Mouse (Mus musculus) heart, postnatal 0 days (tissue): Measurements from ENCODE around the gene Gimap3. TPM values are rescaled to one million over a fixed set of nuclear protein-coding genes. Genes with fewer than 3 reads are reported as not detected.

ENCODE experiments used
- ATAC-seq: fragments of 200-750 bp; cut with Nextera tagmentation; 2 replicates; pipeline ENCODE4 v1.8.0; 2017; ENCODE audit warnings: low read depth, moderate number of reproducible peaks, moderate library complexity; ENCODE audit not compliant: insufficient read depth
- DNase-seq: peaks from one replicate; pipeline ENCODE4 v3.0.0-alpha.2; 2016; ENCODE audit warnings: low spot score
- H3K27ac ChIP-seq: fragments of 300-500 bp; sonication (generic); 2 replicates; pipeline ENCODE4 v1.5.1; 2014; ENCODE audit warnings: low read depth, mild to moderate bottlenecking
- H3K27me3 ChIP-seq: fragments of 300-500 bp; sonication (generic); 2 replicates; pipeline ENCODE4 v1.6.1; 2014; ENCODE audit warnings: low read length, mixed read lengths; ENCODE audit not compliant: control insufficient read depth, insufficient read depth
- H3K36me3 ChIP-seq: fragments of 300-500 bp; sonication (generic); replicated peaks from 2 replicates; pipeline ENCODE4 v1.6.1; 2014; ENCODE audit warnings: low read length, mixed read lengths; ENCODE audit not compliant: control insufficient read depth, insufficient read depth
- H3K4me1 ChIP-seq: fragments of 300-500 bp; sonication (generic); 2 replicates; pipeline ENCODE4 v1.6.1; 2014; ENCODE audit warnings: antibody characterized with exemption; ENCODE audit not compliant: control insufficient read depth, insufficient read depth
- H3K4me2 ChIP-seq: fragments of 300-500 bp; sonication (generic); 2 replicates; pipeline ENCODE4 v1.6.1; 2014; ENCODE audit warnings: low read depth, mild to moderate bottlenecking, low read length, moderate library complexity
- H3K4me3 ChIP-seq: fragments of 300-500 bp; sonication (generic); 2 replicates; pipeline ENCODE4 v1.5.1; 2014; ENCODE audit warnings: low read depth, low read length
- H3K9ac ChIP-seq: fragments of 300-500 bp; sonication (generic); replicated peaks from 2 replicates; pipeline ENCODE4 v1.6.1; 2014; ENCODE audit warnings: low read depth, low read length, mixed read lengths
- H3K9me3 ChIP-seq: fragments of 300-500 bp; sonication (generic); replicated peaks from 2 replicates; pipeline ENCODE4 v1.6.1; 2016; ENCODE audit warnings: low read length; ENCODE audit not compliant: control insufficient read depth
- CTCF ChIP-seq: IDR thresholded peaks from 2 replicates; pipeline ENCODE4 v1.5.1; 2016; ENCODE audit warnings: antibody characterized with exemption, control low read depth, low read depth
- EP300 ChIP-seq: IDR thresholded peaks from 2 replicates; pipeline ENCODE4 v1.6.1; 2016; ENCODE audit warnings: antibody characterized with exemption, low read depth
- WGBS: fragments of 180-500 bp; shearing (Covaris S2); extraction: QIAGEN DNeasy Blood & Tissue Kit; methylation state at CpG from one replicate; pipeline ENCODE4 v1.1.7; 2014; 5-methylcytosine and 5-hydroxymethylcytosine counted together
- polyA plus RNA-seq: library from polyadenylated mRNA; unstranded; fragments of >200 nt; fragmentation: Nextera tagmentation; extraction: Ambion mirVana; gene quantifications from 2 replicates; pipeline ENCODE4 v1.2.1, GENCODE M21; 2015
- total RNA-seq: library from RNA; depleted of rRNA; stranded (reverse); fragments of >200 nt; gene quantifications from 2 replicates; pipeline ENCODE4 v1.2.3, GENCODE M21; 2014; ENCODE audit warnings: low replicate concordance; rRNA removed

Gimap3 gene
- total and polyA plus RNA-seq, 2 experiments from 2014 or later, result not detected

DNA sequence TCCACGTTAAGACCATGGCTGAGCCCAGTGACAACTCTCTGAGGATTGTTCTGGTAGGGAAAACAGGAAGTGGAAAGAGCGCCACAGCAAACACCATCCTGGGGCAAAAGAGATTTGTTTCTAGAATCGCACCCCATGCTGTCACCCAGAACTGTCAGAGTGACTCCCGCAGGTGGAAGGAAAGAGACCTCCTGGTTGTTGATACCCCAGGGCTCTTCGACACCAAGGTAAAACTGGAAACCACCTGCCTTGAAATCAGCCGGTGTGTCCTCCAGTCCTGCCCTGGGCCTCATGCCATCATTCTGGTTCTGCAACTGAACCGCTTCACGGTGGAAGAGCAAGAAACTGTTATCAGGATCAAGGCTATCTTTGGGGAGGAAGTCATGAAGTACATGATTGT lies 47.2 kb downstream of the Gimap3 start:
- no peaks in the 10 kb centered on the region for H3K36me3 ChIP-seq
- H3K9ac ChIP-seq, result no peak overlapping the region
- DNase-seq, result no peak
- 67% methylated on average over 8 of the region's 8 CpGs for WGBS
- no peak overlapping the region for H3K4me3 ChIP-seq
- no peaks in the 10 kb centered on the region for H3K27me3 ChIP-seq
- no peak for ATAC-seq
- TF ChIP-seq CTCF (no peak), EP300 (no peak)
- H3K27ac ChIP-seq, result no peak overlapping the region
- H3K9me3 ChIP-seq, result no peaks in the 10 kb centered on the region
- peaks cover 9% of the 10 kb centered on the region for H3K4me1 ChIP-seq
- no peak overlapping the region for H3K4me2 ChIP-seq

DNA sequence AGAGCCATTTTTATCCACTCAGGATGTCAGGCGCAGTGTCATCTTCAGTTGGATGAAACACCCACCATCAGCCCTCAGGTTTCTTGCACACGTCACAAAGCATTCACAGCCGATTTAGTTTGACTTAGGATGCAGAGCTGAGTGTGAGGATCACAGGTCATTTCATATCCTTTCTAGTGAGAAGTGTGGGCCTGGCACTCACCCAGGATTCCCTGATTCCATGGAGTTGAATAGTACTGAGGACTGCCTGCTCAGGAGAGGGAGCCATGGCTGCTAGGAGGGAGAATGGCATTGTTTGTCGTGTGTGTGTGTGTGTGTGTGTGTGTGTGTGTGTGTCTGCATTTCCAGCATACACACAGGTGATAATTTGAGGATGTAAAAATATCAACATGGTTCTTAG lies 50.3 kb downstream of the Gimap3 start:
- peaks cover 1% of the 10 kb centered on the region; the same call in 1 of the 2 replicates for H3K4me1 ChIP-seq
- 64% methylated on average over 4 of the region's 4 CpGs for WGBS
- H3K27ac ChIP-seq, result no peak overlapping the region
- TF ChIP-seq EP300, result no peak
- no peak overlapping the region for H3K4me3 ChIP-seq
- ATAC-seq (no peak), DNase-seq (no peak)
- no peaks in the 10 kb centered on the region for H3K9me3 ChIP-seq
- no peak overlapping the region for H3K4me2 ChIP-seq
- H3K9ac ChIP-seq, result no peak overlapping the region
- no peaks in the 10 kb centered on the region for H3K36me3 ChIP-seq
- H3K27me3 ChIP-seq, result no peaks in the 10 kb centered on the region

DNA sequence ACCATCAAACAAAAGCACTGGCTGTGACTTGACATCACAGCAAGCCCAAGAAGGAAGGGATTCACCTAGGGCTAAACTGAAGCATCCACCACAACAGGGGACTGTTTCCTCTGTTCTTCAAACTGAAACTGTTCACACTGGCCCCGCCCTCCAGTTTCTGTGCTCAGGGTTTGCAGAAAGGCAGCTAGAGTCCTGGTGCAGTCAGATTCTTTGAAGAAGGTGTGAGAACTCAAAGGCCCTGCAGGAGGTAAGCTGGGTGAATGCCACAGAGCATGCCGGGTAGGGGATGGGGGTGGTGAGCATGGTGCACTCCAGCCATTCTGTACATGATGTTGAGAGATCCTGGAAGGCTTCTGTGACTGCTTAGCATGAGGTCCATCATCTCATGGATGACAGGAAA lies 52.2 kb downstream of the Gimap3 start, which contains the start of the genes Gm28053 and Gimap7:
Gene Gm28053 (plus strand): TSS at position 153 of the 400 bp plus-strand sequence.
Gene Gimap7 (plus strand): TSS at position 167 of the 400 bp plus-strand sequence.
- TF ChIP-seq CTCF (no peak), EP300 (no peak)
- 57% methylated on average over 2 of the region's 2 CpGs for WGBS
- H3K36me3 ChIP-seq, result no peaks in the 10 kb centered on the region
- no peaks in the 10 kb centered on the region for H3K9me3 ChIP-seq
- no peak within 1 kb of the TSS for H3K27ac ChIP-seq
- no peak within 1 kb of the TSS for H3K4me2 ChIP-seq
- no peak within 1 kb of the TSS for H3K4me3 ChIP-seq
- ATAC-seq (no peak), DNase-seq (no peak)
- no peaks in the 10 kb centered on the region for H3K27me3 ChIP-seq
- no peak within 1 kb of the TSS for H3K9ac ChIP-seq
- no peaks in the 10 kb centered on the region for H3K4me1 ChIP-seq

Other genes starting within 250 kb of the Gimap3 start
- 10.5 and 17.2 TPM in 2 replicates for gene Atp6v0e2, start 233.2 kb downstream of the Gimap3 start, total RNA-seq
- gene Atp6v0e2, start 233.2 kb downstream of the Gimap3 start, polyA plus RNA-seq, result 13.0 and 15.4 TPM in 2 replicates
- gene Lrrc61, start 216.1 kb downstream of the Gimap3 start, total RNA-seq, result 3.9 and 7.6 TPM in 2 replicates
- gene Lrrc61, start 216.1 kb downstream of the Gimap3 start, polyA plus RNA-seq, result 3.8 and 5.8 TPM in 2 replicates
- gene Rarres2, start 198.1 kb downstream of the Gimap3 start, total RNA-seq, result 56.8 and 72.8 TPM in 2 replicates
- gene Rarres2, start 198.1 kb downstream of the Gimap3 start, polyA plus RNA-seq, result 65.7 and 71.8 TPM in 2 replicates
- not detected in 2 replicates for gene Gm45021, start 181.2 kb downstream of the Gimap3 start, total RNA-seq
- not detected in 2 replicates for gene Gm45021, start 181.2 kb downstream of the Gimap3 start, polyA plus RNA-seq
- gene Repin1, start 177.0 kb downstream of the Gimap3 start, total RNA-seq, result 49.7 and 50.3 TPM in 2 replicates
- gene Repin1, start 177.0 kb downstream of the Gimap3 start, polyA plus RNA-seq, result 16.6 and 17.5 TPM in 2 replicates
- not detected in 2 replicates for gene Gm44965, start 176.9 kb downstream of the Gimap3 start, total RNA-seq
- gene Gm44965, start 176.9 kb downstream of the Gimap3 start, polyA plus RNA-seq, result not detected in 2 replicates
- 4.0 and 5.1 TPM in 2 replicates for gene Zfp775, start 168.8 kb downstream of the Gimap3 start, total RNA-seq
- 5.7 and 7.6 TPM in 2 replicates for gene Zfp775, start 168.8 kb downstream of the Gimap3 start, polyA plus RNA-seq
- 0.38 TPM in 1 of 2 replicates, not detected in the other for gene AI854703, start 144.1 kb downstream of the Gimap3 start, total RNA-seq
- gene AI854703, start 144.1 kb downstream of the Gimap3 start, polyA plus RNA-seq, result 0.73 and 0.87 TPM in 2 replicates
- gene Gimap8, start 123.6 kb downstream of the Gimap3 start, total RNA-seq, result 0.15 and 3.2 TPM in 2 replicates
- gene Gimap8, start 123.6 kb downstream of the Gimap3 start, polyA plus RNA-seq, result 2.6 and 2.7 TPM in 2 replicates
- 1.8 and 4.6 TPM in 2 replicates for gene Gimap9, start 94.7 kb downstream of the Gimap3 start, total RNA-seq
- gene Gimap9, start 94.7 kb downstream of the Gimap3 start, polyA plus RNA-seq, result 4.7 and 5.7 TPM in 2 replicates
- 23.0 and 27.1 TPM in 2 replicates for gene Gimap4, start 86.3 kb downstream of the Gimap3 start, total RNA-seq
- gene Gimap4, start 86.3 kb downstream of the Gimap3 start, polyA plus RNA-seq, result 37.4 and 43.8 TPM in 2 replicates
- gene Gimap6, start 62.6 kb downstream of the Gimap3 start, total RNA-seq, result 38.5 and 39.3 TPM in 2 replicates
- 40.4 and 41.1 TPM in 2 replicates for gene Gimap6, start 62.6 kb downstream of the Gimap3 start, polyA plus RNA-seq
- not detected in 2 replicates for gene Gm28053, start 52.2 kb downstream of the Gimap3 start, total RNA-seq
- 3.0 and 4.1 TPM in 2 replicates for gene Gm28053, start 52.2 kb downstream of the Gimap3 start, polyA plus RNA-seq
- gene Gimap7, start 52.2 kb downstream of the Gimap3 start, total RNA-seq, result not detected in 2 replicates
- not detected in 2 replicates for gene Gimap7, start 52.2 kb downstream of the Gimap3 start, polyA plus RNA-seq
- 14.5 and 19.7 TPM in 2 replicates for gene Gimap1, start 31.8 kb downstream of the Gimap3 start, total RNA-seq
- gene Gimap1, start 31.8 kb downstream of the Gimap3 start, polyA plus RNA-seq, result 22.7 and 23.1 TPM in 2 replicates
- 8.4 and 46.7 TPM in 2 replicates for gene Gimap5, start 24.7 kb downstream of the Gimap3 start, total RNA-seq
- 8.4 and 12.2 TPM in 2 replicates for gene Gimap5, start 24.7 kb downstream of the Gimap3 start, polyA plus RNA-seq
- 54.2 and 61.1 TPM in 2 replicates for gene Tmem176a, start 70.1 kb upstream of the Gimap3 start, total RNA-seq
- 53.4 and 58.2 TPM in 2 replicates for gene Tmem176a, start 70.1 kb upstream of the Gimap3 start, polyA plus RNA-seq
- gene Tmem176b, start 70.6 kb upstream of the Gimap3 start, total RNA-seq, result 93.9 and 147 TPM in 2 replicates
- 168 and 184 TPM in 2 replicates for gene Tmem176b, start 70.6 kb upstream of the Gimap3 start, polyA plus RNA-seq
- gene Aoc1, start 102.0 kb upstream of the Gimap3 start, total RNA-seq, result 0.99 TPM in 1 of 2 replicates, not detected in the other
- 0.26 TPM in 1 of 2 replicates, not detected in the other for gene Aoc1, start 102.0 kb upstream of the Gimap3 start, polyA plus RNA-seq
- not detected in 2 replicates for gene 1600015I10Rik, start 159.0 kb upstream of the Gimap3 start, total RNA-seq
- 0.07 and 0.08 TPM in 2 replicates for gene 1600015I10Rik, start 159.0 kb upstream of the Gimap3 start, polyA plus RNA-seq
- not detected in 2 replicates for gene Doxl2, start 204.1 kb upstream of the Gimap3 start, total RNA-seq
- not detected in 2 replicates for gene Doxl2, start 204.1 kb upstream of the Gimap3 start, polyA plus RNA-seq
- gene Svs1, start 216.0 kb upstream of the Gimap3 start, total RNA-seq, result not detected in 2 replicates
- gene Svs1, start 216.0 kb upstream of the Gimap3 start, polyA plus RNA-seq, result not detected in 2 replicates